Mouse (Mus musculus): Measurements from ENCODE around the gene Naa80. TPM values are rescaled to one million over a fixed set of nuclear protein-coding genes. Genes with fewer than 3 reads are reported as not detected.

Naa80 gene
- polyA plus RNA-seq, 1 experiment, result 35.5 TPM

DNA sequence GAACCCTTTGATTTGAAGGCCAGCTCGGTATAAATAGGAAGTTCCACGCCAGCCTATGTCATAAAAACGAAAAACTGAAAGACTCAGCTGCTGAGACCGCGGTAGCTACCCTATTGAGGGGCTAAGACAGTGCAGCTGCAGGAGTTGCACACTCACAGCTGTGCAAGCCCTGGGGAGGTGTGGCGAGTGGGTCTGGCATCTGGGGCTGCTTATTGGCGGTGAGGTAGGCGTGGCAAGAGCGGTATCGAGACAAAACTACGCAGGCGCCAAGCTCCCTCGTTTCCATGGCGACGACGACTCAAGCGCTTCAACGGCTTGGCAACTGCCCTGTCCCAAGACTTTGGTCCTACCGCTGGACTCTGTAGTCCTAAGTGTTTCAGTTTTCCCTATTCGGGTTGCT, 31.7 kb upstream of the Naa80 start, which contains the start of gene Zmynd10:
Gene Zmynd10, plus strand, starts transcription at position 273 of the 400 bp plus-strand sequence.
- TF ChIP-seq GATA1 (IDR thresholded peaks at IDR 0.05; ENCODE audit: low read length), result no peak

DNA sequence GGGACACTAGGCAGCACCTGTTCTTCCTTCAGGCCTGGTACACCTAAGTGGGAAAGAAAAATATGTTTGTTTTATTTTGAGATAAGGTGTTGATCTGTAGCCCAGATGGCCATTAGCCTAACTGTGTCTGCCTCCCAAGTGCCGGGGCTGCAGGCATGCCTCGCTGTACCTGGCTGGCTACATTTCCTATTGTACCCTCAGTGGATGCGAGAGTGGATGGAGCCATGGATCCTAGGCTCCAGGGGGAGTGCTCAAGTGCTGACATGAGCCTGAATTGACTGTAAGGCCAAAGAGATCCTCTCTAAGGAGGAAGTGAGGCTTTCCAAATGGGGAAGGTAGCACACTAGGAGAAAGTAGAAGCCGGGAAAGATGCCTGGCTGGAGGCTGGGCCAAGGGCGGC, 30.7 kb upstream of the Naa80 start:
- no peak for TF ChIP-seq GATA1 (IDR thresholded peaks at IDR 0.05; ENCODE audit: low read length)

DNA sequence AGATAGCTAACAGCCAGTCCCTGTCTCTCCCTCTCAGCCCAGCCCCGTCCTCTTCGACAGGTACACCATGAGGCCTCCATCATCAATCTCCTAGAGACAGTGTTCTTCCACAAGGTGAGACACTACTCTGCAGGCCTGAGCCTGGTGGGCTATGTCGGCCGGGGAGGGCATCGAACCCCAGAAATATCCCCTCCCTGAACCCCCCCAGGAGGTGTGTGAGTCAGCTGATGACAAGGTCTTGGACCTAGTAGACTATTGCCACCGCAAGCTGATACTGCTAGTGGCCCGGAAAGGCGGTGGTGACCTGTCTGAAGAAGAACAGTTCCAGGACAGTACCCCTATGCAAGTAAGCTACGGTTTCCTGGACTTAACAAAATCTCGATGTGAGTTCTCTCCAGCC, 29.9 kb upstream of the Naa80 start:
- TF ChIP-seq GATA1 (IDR thresholded peaks at IDR 0.05; ENCODE audit: low read length), result no peak

DNA sequence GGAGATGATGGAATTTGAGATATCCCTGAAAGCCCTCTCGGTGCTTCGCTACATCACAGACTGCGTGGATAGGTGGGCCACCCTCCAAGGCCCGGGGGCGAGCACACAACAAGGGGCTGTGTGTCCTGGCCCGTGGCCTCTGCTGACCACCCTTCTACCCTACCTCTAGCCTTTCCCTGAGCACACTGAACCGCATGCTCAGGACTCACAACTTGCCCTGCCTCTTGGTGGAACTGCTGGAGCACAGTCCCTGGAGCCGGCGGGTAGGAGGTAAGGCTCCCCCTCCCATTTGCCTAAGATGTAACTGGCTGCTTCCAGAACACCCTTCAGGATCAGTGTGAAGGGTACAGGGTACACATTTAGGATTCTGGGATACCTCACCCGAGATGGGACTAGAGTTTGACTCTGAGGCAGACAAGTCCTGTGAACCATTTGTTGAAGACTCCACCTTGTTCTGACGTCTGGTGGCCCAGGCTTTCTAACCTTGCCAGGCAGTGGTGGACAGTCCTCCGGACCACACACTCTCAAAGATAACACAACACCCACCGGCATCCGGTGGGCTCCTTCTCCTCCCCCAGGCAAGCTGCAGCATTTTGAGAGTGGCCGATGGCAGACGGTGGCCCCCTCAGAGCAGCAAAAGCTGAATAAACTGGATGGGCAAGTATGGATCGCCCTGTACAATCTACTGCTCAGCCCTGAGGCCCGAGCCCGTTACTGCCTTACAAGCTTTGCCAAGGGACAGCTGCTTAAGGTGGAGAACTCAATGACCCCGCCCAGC, 29.2 kb upstream of the Naa80 start:
- no peak for TF ChIP-seq GATA1 (IDR thresholded peaks at IDR 0.05; ENCODE audit: low read length)

DNA sequence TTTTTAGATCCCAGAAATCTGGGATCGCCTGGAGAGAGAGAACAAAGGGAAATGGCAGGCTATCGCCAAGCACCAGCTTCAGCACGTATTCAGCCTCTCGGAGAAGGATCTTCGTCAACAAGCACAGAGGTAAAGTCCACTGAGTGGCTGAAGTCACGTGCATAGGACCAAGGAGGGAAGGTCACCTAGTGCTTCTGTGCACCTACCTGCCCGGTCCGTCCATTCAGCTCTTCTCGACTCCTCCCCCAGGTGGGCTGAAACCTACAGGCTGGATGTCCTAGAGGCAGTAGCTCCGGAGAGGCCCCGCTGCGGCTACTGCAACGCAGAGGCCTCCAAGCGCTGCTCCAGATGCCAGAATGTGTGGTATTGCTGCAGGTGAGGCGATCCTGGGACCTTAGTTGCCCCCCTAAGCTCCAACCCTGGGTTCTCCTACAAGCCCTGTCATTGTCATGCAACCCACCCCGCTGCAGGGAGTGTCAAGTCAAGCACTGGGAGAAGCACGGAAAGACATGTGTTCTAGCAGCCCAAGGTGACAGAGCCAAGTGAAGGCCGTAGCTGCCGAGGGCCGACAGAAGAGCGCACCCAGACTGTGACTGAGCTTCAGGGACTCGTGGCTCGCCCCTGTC, 28.1 kb upstream of the Naa80 start:
- TF ChIP-seq GATA1 (IDR thresholded peaks at IDR 0.05; ENCODE audit: low read length), result no peak

DNA sequence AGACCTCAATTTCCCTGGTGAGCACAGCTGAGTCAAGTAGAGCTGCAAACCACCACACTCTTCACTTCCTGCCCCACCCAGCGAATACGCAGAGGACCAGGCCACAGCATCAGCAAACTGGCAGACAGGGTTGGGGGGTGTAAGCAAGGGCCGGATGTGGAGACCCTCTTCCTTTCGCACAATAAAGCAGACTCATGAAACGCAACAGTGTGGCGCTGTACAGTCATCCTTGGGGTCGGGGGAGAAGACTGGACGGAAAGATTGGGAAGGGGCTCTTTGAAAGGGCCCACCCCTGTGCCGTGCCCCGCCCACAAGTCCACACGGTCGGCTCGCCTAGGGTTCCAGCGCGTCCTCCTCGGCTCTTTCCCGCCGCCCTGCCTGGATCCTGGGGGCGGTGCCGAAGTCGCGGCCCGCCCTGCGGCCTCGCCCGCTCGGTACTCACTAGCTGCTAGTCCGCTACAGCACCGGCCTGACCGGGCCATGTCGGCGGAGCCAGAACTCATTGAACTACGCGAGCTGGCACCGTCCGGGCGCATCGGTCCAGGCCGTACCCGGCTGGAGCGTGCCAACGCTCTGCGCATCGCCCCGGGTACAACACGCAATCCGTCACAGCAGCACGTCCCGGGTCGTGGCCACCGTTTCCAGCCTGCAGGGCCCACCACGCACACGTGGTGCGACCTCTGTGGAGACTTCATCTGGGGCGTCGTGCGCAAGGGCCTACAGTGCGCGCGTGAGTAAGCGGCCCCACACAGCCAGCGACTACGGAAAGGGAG, 27.4 kb upstream of the Naa80 start, which contains the start of gene Rassf1:
Gene Rassf1, plus strand, starts transcription at position 439 of the 773 bp plus-strand sequence.
- TF ChIP-seq GATA1 (IDR thresholded peaks at IDR 0.05; ENCODE audit: low read length), result no peak

DNA sequence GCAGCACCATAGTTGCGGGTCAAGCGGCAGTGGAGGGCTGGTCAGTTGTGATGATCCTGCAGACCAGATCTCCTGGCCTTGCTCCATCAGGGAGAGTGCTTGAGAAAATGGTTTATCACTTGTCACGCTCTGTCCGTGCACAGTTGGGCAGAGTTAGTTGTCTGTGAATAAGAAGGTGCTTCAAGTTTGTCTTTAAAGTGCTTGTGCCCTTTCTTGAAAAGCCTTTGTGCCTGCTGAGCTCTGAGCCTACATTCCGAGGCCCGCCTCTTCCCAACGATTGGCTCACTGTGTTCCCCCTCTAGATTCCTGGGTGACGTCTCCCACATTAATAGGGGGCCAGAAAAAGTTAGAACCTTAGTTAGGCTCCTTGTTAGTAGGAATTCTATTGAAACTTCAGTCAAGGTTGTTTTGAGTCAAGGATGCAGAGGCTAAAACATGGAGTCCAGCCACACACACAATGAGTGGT, 26.8 kb upstream of the Naa80 start:
- no peak for TF ChIP-seq GATA1 (IDR thresholded peaks at IDR 0.05; ENCODE audit: low read length)

DNA sequence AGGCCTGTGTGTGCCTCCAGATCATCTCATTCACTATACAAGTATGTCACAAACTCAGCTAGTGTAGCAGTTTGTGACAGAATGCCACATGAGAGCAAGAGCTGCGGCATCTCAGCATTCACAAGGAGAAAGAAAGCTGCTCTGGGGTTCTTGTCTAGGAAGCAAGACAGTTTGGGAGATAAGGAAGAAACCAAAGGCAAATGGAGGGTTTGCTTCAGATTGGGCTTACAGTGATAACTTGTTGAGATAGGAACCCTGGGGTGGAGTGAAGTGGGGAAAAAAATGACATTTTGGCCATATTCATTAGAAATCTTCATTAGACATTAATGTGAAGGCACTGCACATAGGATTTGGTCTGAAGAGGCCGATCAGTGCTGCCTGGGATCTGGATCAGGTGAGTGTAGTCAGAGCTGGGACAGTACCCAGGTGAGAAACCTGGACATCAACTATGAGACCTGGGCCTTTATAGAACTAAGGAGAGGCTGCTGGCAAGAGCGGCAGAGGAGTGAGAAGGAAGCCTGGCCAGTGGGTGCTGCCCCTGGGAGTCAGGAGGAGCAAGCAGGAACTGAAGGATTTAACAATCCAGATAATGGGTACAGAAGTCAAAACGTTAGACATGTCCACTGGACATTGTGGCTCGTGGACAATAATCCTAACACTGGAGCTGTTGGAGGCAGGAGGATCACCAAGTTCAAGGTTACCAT, 25.8 kb upstream of the Naa80 start:
- no peak for TF ChIP-seq GATA1 (IDR thresholded peaks at IDR 0.05; ENCODE audit: low read length)

DNA sequence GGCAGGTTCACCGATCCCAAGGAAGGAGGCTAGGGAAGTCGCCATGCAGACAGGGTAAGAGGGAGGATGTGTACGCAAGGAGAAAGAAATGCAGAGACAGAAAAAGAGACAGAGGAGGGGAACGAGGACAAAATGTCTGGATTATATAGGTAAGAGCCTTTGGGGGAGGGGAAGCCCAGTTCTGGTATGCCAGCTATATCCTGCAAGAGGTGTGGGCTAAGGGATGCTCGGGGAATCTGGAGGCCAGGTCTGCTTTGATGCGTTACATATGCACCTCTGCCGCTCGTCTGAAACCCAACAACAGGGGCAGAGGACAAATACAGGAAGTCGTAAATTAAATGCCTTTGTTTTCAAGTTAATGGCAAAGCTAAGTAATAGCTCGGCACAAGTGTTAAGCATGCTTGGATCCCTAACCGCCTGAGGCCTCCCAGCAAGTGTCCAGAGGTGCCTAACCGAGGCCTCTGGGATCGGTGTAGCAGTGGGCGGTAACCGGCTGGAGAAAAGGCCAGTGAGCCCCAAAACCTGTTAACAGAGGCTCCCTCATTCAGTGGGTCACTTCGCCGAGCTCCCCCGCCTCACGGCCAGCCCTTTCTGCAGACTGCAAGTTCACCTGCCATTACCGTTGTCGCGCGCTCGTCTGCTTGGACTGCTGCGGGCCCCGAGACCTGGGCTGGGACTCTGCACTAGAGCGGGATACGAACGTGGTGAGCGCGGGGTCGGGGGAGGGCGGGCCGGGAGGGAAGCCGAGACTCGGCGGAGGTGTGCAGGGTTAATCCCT, 25.0 kb upstream of the Naa80 start:
- no peak for TF ChIP-seq GATA1 (IDR thresholded peaks at IDR 0.05; ENCODE audit: low read length)

DNA sequence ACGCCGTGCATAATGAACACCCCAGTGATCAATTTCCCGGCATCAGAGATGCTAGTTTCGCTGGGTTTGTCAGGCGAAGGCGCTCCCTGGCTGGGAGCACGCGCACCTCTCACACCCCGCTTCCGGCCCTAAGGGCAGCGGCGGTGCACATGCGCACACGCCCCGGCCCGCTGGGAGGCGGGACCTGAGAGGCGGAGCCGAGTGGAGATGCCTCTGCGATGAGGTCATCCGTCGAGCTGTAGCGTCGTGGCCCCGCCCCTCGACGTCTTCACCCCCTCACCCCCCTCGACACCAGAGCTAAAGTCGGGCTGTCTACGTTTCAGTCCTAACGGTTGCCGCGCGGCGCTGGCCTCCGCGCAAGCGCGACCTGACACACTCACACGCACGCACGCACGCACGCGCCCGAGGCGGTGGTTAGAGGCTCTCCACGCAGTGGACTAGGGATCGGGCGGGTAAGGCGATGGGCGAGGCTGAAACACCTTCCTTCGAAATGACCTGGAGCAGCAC, 24.3 kb upstream of the Naa80 start:
- TF ChIP-seq GATA1 (IDR thresholded peaks at IDR 0.05; ENCODE audit: low read length), result no peak

DNA sequence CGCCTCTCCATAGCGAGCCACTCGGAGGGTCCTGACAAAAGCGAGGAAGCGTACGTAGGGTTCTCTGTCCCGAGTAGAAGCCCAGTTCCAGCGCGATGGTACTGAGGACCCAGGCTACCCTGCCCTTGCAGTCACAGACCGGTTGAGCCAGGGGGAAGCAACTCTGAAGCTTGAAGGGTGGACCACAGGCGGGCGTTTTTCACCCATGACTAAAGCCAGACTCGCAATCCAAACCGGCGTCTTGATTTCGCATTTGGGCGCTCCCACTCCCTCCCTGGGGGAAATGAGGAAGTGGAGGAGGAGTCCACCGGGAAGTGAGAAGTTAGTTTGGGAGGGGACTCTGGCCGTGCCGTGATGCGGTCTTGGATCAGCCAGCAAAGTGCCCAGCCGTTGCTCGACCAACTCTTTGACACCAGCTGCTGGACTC, 23.6 kb upstream of the Naa80 start:
- no peak for TF ChIP-seq GATA1 (IDR thresholded peaks at IDR 0.05; ENCODE audit: low read length)

DNA sequence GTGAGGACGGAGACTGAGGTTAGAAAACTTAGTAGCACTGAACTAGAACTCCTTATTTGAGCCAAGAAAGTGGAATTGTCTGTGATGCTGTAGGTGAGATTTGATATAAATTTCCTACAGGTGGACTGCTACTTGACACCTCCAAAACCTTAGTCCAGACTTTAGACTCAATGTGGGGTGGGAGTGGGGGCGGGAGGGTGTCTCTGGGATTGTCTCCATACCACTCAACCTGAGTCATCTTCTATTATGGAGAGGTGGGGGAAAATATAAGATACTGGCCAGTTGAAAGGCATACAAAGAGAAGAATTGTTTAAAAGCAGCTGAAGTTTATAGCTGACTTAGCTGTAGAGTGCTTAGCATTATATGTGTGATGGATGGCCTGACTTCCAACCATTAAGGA, 23.0 kb upstream of the Naa80 start:
- no peak for TF ChIP-seq GATA1 (IDR thresholded peaks at IDR 0.05; ENCODE audit: low read length)

DNA sequence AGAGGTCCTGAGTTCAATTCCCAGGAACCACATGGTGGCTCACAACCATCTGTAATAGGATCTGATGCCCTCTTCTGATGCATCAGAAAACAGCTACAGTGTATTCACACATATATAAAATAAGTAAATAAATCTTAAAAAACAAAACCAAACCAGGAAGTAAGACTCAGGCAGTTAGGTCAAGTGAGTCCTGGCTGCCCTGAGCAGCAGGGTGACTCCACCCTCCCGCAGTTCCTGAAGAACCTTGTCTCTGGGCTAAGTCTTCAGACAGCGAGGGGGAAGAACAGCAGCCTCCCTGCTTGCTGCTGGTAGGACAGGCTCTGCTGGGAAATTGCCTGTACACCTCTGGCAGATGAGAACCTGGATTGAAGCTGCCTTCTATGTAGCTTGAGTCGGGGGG, 22.3 kb upstream of the Naa80 start:
- TF ChIP-seq GATA1 (IDR thresholded peaks at IDR 0.05; ENCODE audit: low read length), result no peak

DNA sequence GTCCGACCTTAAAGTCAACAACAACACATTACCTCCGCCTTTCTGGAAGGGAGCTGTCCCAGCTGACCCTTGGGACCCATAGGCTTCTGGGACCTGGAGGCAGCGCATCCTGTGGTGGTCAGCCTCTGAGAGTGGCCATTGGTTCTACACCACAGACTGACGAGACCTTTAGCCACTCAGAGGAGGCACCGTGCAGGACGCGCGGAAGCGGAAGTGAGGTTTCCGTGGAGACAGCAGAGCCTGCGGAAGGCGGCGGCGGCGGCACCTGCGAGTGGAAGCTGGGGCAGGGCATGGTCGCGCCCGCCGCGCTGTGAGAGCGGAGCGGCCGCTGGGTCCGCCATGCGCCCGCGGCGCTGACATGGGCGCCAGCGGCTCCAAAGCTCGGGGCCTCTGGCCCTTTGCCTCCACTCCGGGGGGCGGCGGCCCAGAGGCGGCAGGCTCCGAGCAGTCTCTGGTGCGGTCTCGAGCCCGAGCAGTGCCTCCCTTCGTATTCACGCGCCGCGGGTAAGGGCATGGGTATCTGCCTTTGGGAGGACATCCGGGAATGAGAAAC, 15.6 kb upstream of the Naa80 start, which contains the start of gene Tusc2:
Gene Tusc2, plus strand, starts transcription at position 227 of the 553 bp plus-strand sequence.
- TF ChIP-seq GATA1 (IDR thresholded peaks at IDR 0.05; ENCODE audit: low read length), result no peak
